Mouse (Mus musculus) heart, postnatal 10 days (tissue): ENCODE data around the gene Zfp786. TPM values are rescaled to one million over a fixed set of nuclear protein-coding genes. Genes with fewer than 3 reads are reported as not detected.

Source experiments
- DNase-seq, 2 experiments: peaks; one replicate each; pipeline ENCODE4 v3.0.0; 2021
- intact Hi-C: fragments of 180-260 bp; cut with DNase I; formaldehyde crosslinking; loops from one replicate; pipeline ENCODE4 v1.15.1; 2025
- total RNA-seq, 2 experiments: library from RNA; stranded (reverse); gene quantifications; 2 replicates each; pipeline ENCODE4 v1.2.3; 2021

Zfp786 gene
- total RNA-seq, 2 experiments from 2014 or later = 0.55 to 0.99 TPM

- intact Hi-C loops = no loop called here
- no peak for DNase-seq
These were observed 6.4 kb downstream of the Zfp786 start for GRCm38 (mm10) chr6:47824241-47824640.

GRCm38 (mm10) chr6:47821776-47822175 is 8.9 kb downstream of the Zfp786 start:
- intact Hi-C loops = no loop called here

GRCm38 (mm10) chr6:47821236-47821635 is 9.4 kb downstream of the Zfp786 start:
- DNase-seq = no peak
- intact Hi-C loops = no loop called here

More at GRCm38 (mm10) chr6:47821776-47822175, 8.9 kb downstream of the Zfp786 start:
- no peak for DNase-seq

DNA sequence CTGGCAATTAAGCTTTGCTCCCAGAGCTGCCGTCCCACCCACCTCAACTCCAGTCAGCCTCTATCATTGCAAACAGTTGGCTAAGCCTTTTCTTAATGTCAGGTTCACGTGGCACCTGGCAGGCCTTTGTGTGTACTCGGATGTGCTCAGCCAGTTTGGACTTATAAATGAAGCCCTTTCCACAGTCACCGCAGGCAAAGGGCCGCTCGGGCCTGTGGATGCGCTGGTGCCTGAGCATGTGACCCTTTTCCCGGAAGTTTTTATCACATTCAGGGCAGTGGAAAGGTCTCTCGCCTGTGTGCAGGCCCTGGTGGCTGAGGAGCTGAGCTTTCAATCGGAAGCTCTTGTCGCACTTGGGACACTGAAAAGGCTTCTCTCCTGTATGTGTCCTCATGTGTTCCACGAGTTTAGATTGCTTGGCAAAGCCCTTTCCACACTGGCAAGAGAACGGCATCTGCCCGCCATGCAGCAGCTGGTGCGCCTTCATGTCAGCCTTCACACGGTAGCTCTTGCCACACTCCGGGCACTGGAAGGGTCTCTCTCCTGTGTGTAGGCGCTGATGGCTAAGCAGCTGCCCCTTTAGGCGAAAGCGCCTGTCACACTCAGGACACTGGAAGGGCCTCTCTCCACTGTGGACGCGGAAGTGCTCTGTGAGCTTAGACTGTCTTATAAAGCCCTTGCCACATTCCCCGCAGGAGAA is 10.9 kb downstream of the Zfp786 start:
- no peak for DNase-seq
- intact Hi-C loops = no loop called here

DNA sequence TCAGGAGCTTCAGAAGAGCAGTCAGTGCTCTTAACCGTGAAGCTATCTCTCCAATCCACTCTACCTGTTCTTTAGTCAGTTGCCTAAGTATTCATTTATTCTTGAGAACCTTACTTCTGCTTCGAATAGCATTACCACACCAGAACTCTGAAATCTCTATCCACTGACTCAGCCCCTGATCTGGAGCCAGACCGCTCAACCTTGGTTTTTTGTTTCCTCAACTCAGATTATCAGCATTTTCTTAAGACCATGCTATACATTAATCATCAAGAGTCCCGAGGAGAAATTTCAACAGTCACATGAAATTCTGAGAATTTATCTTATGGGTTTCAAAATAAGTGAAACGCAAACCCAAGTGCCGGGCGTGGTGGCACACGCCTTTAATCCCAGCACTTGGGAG is 11.9 kb downstream of the Zfp786 start:
- no peak for DNase-seq
- intact Hi-C loops = no loop called here

DNA sequence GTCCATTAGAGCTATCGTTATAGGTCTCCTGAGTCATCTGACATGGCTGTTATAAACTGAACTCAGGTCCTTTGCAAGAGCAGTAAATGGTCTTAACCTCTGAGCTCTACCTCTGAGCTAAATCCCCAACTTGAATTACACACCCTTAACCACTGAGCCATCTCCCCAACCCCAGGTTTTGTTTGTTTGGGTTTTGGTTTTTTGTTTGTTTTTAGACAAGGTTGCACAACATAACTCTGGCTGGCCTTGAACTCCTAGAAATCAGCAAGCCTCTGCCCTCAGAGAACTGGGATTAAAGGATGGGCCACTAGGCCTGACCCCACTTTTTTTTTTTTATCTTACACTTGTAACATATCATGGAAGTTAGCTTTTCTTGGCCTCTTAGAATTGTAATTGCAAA is 14.5 kb downstream of the Zfp786 start:
- intact Hi-C loops = no loop called here
- no peak for DNase-seq

DNA sequence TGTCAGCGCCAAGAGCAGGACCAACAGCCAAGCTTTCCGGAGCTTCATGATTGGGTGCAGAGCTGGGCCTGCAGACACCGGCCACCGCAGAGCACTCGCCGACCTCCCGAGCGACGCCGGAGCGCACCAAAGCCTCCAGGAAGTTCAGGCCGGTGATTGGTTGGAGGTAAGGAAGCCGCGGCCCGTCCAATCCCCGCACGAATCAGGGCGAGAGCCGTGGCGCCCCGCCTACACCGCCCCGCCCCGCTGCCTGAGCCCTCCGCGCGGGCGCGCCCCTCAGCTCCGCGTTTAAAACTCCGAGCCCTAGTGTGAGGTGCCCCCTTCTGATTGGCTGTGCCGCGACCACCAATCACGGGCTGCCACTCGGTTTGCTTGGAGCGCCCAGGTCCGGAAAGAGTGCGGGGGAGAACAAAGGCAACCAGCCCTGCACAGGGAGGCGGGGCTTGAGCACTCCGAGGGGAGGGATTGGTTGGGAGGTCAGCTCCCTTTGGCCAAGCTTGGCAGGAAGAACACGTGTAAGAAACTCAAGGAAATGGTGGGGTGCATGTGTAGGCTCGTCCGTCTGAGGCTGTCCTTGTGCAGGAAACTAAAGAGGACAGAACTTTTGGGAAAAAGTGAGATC is 17.3 kb downstream of the Zfp786 start, which contains the start of gene Pdia4:
Gene Pdia4, minus strand, starts transcription at position 174 of the 622 bp plus-strand sequence.
- intact Hi-C loops = loop anchor here (2.0 kb wide), 1 partner anchor 15 kb away; no protein-coding TSS in a partner anchor
- peak; percentile 98 to 99 for DNase-seq

- intact Hi-C loops = loop anchor here (2.0 kb wide), 1 partner anchor 16 kb away; no protein-coding TSS in a partner anchor
- DNase-seq = no peak
These were observed 18.3 kb downstream of the Zfp786 start for GRCm38 (mm10) chr6:47812271-47812915.

DNA sequence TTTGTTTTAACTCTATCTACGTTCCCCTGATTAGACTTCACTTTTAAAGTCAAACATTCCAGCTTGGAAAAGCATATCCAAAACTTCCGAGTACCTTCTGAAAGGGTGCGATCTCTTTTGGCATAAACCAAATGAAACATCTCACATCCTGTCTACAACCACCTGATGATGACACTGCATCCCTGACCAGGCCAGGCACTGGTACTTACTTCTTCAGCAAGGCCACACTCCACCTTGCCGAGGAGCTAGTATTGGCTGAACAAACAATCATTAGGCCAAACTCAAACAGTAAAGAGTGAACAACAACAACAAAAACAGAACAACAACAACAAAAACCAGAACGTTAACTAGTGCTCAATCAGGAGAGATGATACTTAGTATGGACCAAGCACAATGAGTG is 19.3 kb downstream of the Zfp786 start:
- DNase-seq = no peak
- intact Hi-C loops = no loop called here

DNA sequence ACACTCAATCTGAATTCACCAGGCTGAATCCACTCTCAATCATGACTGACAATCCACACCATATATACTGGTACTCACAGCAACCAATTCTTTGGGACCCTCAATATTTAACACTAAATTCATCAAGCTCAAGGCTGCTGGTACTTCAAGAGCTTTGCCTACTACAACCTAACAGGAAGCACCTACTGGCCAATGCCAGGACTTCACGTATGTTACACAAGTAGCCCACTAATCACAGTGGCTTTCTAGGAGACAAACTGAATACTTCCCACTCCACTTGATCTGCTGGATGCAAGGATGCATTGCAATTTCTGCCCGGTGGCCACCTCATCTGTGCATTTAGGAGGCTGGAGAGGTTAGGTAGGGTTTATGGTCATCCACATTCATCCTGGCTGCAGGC is 20.5 kb downstream of the Zfp786 start:
- no peak for DNase-seq
- intact Hi-C loops = no loop called here

- intact Hi-C loops = no loop called here
- no peak for DNase-seq
These were observed 21.6 kb downstream of the Zfp786 start for GRCm38 (mm10) chr6:47809053-47809452.

GRCm38 (mm10) chr6:47808545-47808944 is 22.1 kb downstream of the Zfp786 start:
- intact Hi-C loops = no loop called here
- DNase-seq = no peak

DNA sequence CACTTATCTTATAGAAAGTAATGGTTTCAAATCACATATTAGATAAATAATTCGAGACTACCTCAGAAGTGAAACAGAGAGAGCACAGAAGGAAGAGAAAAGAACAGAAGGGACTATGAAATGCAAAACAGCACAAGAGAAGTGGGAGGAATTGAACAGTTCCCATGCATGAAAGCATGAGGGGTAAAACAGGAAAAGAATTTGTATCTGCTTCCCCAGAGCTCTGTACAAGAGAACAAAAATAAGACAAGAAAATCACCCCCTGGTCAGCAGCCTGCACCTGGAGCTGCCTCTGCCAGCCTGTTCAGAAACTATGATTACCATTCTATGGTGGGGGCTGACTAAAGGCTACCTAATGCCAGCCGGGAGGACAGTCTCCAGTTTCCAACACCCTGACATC is 23.2 kb downstream of the Zfp786 start:
- intact Hi-C loops = no loop called here
- no peak for DNase-seq

GRCm38 (mm10) chr6:47805520-47805919 is 25.1 kb downstream of the Zfp786 start:
- intact Hi-C loops = no loop called here
- no peak for DNase-seq

GRCm38 (mm10) chr6:47799079-47799478 is 31.6 kb downstream of the Zfp786 start:
- intact Hi-C loops = loop anchor here (1.0 kb wide), 1 partner anchor 30 kb away; no protein-coding TSS in a partner anchor
- DNase-seq = peak; percentile 63 to 79

DNA sequence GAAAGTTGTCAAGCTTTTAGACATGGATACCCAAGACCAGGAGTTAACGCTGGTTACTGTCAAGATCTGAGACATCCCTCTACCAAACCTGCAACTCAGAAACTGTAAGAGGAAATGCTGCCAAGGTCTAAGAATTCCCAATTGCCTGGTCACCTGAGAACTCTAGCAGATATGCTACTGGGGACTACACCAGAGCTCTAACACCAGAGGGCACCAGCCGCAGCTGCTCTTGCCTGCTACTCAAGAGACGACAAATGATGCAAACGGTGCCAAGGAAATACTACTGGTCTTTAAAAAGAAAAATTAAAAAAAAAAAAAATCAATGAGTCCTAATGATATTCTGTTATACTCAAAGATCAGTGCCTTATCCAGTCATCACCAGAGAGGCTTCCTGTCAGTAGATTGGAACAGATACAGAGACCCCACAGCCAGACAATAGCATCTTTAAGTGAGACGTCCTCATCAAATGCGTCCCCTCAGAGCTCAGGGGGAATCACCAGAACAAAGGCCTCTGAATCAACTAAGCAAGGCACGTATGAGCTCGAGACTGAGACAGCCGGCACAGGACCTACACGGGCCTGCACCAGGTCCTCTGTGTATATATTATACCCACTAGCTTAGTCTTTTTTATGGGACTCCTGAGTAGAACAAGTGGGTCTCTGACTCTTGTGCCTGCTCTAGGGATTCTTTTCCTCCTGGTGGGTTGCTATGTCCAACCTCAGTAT is 36.4 kb downstream of the Zfp786 start:
- intact Hi-C loops = no loop called here

GRCm38 (mm10) chr6:47793284-47793683 is 37.4 kb downstream of the Zfp786 start:
- no peak for DNase-seq
- intact Hi-C loops = no loop called here

More for the DNA sequence above, 36.4 kb downstream of the Zfp786 start:
- DNase-seq = peak; percentile 41 to 51

DNA sequence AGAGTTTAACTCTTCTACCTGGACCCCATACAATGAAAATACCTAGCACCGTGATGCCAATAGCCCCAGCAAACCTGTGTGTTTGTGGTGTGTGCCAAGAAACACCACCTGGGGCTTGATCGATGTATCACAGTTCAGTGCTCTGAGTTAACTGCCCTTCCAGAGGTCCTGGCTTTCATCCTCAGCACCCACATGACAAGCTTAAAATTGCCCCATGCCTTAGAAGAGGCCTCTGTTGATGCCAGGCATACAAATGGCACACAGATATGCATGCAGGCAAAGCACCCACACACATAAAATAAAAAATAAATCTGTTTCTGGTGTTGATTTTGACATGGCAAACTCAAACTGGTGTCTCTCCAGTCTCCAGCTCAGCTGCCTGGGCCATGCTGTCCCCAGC is 38.1 kb downstream of the Zfp786 start:
- DNase-seq = no peak

DNA sequence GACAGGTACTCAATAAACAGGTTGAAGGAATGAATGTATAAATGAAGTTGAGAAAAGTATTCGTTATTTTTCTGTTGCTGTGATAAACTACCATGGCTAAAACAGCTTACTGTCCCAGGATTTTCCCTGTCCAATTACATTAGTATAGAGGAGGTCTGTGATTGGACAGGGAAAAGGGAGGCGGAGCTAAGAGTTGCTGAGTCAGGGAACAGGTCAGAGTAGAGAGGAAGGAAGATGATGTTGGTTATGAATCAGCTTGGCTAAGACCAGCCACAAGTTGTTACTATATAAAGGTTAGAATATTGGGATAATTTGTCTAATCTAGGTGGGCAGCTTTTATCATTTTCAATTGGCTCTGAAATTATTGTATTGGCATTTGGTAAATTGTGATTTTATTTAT is 39.9 kb downstream of the Zfp786 start:
- intact Hi-C loops = no loop called here
- DNase-seq = peak; percentile 22 to 41

More for the DNA sequence above, 38.1 kb downstream of the Zfp786 start:
- intact Hi-C loops = no loop called here

DNA sequence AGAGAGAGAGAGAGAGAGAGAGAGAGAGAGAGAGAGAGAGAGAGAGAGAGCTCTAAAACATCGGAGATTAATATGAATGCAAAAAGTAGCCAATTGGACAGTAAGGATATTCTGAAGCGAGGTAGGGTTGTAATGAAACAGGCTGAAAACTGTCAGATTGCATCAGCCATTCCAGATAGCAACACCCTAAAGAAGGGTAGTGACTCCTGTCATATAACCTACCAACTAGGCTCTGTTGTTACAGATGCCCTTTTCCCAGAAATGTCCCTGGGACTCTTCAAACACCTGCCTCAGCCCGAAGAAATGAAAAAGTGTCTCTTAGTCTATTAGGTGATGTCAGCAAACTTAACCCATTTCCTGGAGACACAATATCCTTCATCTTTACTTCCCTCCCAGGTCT is 41.8 kb downstream of the Zfp786 start:
- peak; percentile 22 to 45 for DNase-seq
- intact Hi-C loops = no loop called here
